Mouse (Mus musculus) urinary bladder, adult 2 months (tissue): ENCODE measurements around the gene Galnt2. TPM values are rescaled to one million over a fixed set of nuclear protein-coding genes. Genes with fewer than 3 reads are reported as not detected.

ENCODE experiments used
- DNase-seq: peaks from one replicate; pipeline ENCODE4 v3.0.0; 2022; ENCODE audit warnings: low spot score
- polyA plus RNA-seq: library from polyadenylated mRNA; depleted of rRNA; stranded (reverse); fragments of >200 nt; gene quantifications from 2 replicates; pipeline ENCODE4 v1.2.3, GENCODE M21; 2012

Gene Galnt2
- polyA plus RNA-seq, 1 experiment = 57.3 TPM

GRCm38 (mm10) chr8:124271518-124271917 is 40.3 kb downstream of the Galnt2 start:
- no peak for DNase-seq

- DNase-seq = no peak
Measured at GRCm38 (mm10) chr8:124272792-124273191, 41.6 kb downstream of the Galnt2 start.

- DNase-seq = no peak
Measured at GRCm38 (mm10) chr8:124273606-124274218, 42.5 kb downstream of the Galnt2 start.

- no peak for DNase-seq
Measured at GRCm38 (mm10) chr8:124274441-124275120, 43.4 kb downstream of the Galnt2 start.

- DNase-seq = no peak
Measured at GRCm38 (mm10) chr8:124275377-124276071, 44.3 kb downstream of the Galnt2 start.

- DNase-seq = no peak
Measured at GRCm38 (mm10) chr8:124277951-124278910, 47.0 kb downstream of the Galnt2 start.

- DNase-seq = no peak
Measured at GRCm38 (mm10) chr8:124278956-124279689, 47.9 kb downstream of the Galnt2 start.

GRCm38 (mm10) chr8:124279690-124279985 is 48.4 kb downstream of the Galnt2 start:
- DNase-seq = no peak

- no peak for DNase-seq
Measured at GRCm38 (mm10) chr8:124281700-124282541, 50.7 kb downstream of the Galnt2 start.

GRCm38 (mm10) chr8:124282878-124283630 is 51.9 kb downstream of the Galnt2 start:
- DNase-seq = no peak

- no peak for DNase-seq
Measured at GRCm38 (mm10) chr8:124283644-124284332, 52.6 kb downstream of the Galnt2 start.

- no peak for DNase-seq
Measured at GRCm38 (mm10) chr8:124284333-124284711, 53.1 kb downstream of the Galnt2 start.

- no peak for DNase-seq
Measured at GRCm38 (mm10) chr8:124284984-124285576, 53.9 kb downstream of the Galnt2 start.

- no peak for DNase-seq
Measured at GRCm38 (mm10) chr8:124286461-124287124, 55.4 kb downstream of the Galnt2 start.

- no peak for DNase-seq
Measured at GRCm38 (mm10) chr8:124288215-124288864, 57.1 kb downstream of the Galnt2 start.

GRCm38 (mm10) chr8:124289481-124290050 is 58.4 kb downstream of the Galnt2 start:
- no peak for DNase-seq
